Mouse (Mus musculus) testis, adult 2 months (tissue): ENCODE data around the gene Cavin2.

Source experiments
- CTCF ChIP-seq: fragments of 200-500 bp; IDR thresholded peaks from 2 replicates; pipeline ENCODE4 v1.5.1; 2012; ENCODE audit warnings: low read depth, mild to moderate bottlenecking, inconsistent platforms, low read length, moderate library complexity; ENCODE audit not compliant: control insufficient read depth, insufficient read depth, insufficient replicate concordance
- POLR2A ChIP-seq: fragments of 200-500 bp; IDR thresholded peaks from 2 replicates; pipeline ENCODE4 v1.6.1; 2012; ENCODE audit warnings: low read depth, mild to moderate bottlenecking, inconsistent platforms, low read length, moderate library complexity; ENCODE audit not compliant: control insufficient read depth

GRCm38 (mm10) chr1:51334289-51334688 lies 45.4 kb downstream of the Cavin2 start:
- TF ChIP-seq POLR2A: no peak
- no peak for TF ChIP-seq CTCF
